Mouse (Mus musculus) hindbrain, embryonic 10.5 days (tissue): Measurements from ENCODE around the gene Dock9. TPM values are rescaled to one million over a fixed set of nuclear protein-coding genes. Genes with fewer than 3 reads are reported as not detected.

ENCODE experiments used
- DNase-seq: peaks from one replicate; pipeline ENCODE4 v3.0.0-alpha.2; 2017; ENCODE audit warnings: low spot score
- H3K27ac ChIP-seq: fragments of 300-500 bp; sonication (generic); 2 replicates; pipeline ENCODE4 v1.5.1; 2016; ENCODE audit warnings: mild to moderate bottlenecking, moderate library complexity
- H3K27me3 ChIP-seq: fragments of 300-500 bp; sonication (generic); 2 replicates; pipeline ENCODE4 v1.6.1; 2016; ENCODE audit warnings: mild to moderate bottlenecking; ENCODE audit not compliant: poor library complexity, insufficient read depth, severe bottlenecking
- H3K36me3 ChIP-seq: fragments of 300-500 bp; sonication (generic); 2 replicates; pipeline ENCODE4 v1.6.1; 2016; ENCODE audit warnings: mild to moderate bottlenecking, moderate library complexity
- H3K4me1 ChIP-seq: fragments of 300-500 bp; sonication (generic); replicated peaks from 2 replicates; pipeline ENCODE4 v1.6.1; 2016; ENCODE audit warnings: mild to moderate bottlenecking
- H3K4me3 ChIP-seq: fragments of 300-500 bp; sonication (generic); 2 replicates; pipeline ENCODE4 v1.5.1; 2016; ENCODE audit warnings: mild to moderate bottlenecking, moderate library complexity
- H3K9me3 ChIP-seq: fragments of 300-500 bp; sonication (generic); 2 replicates; pipeline ENCODE4 v1.6.1; 2016; ENCODE audit warnings: mild to moderate bottlenecking, moderate library complexity
- WGBS: fragments of 180-500 bp; shearing (Covaris S2); methylation state at CpG from one replicate; pipeline ENCODE4 v1.1.7; 2016; 5-methylcytosine and 5-hydroxymethylcytosine counted together
- polyA plus RNA-seq: library from polyadenylated mRNA; unstranded; fragments of >200 nt; fragmentation: Nextera tagmentation; extraction: Ambion mirVana; gene quantifications from 2 replicates; pipeline ENCODE4 v1.2.1, GENCODE M21; 2016

Dock9 gene
- polyA plus RNA-seq, 1 experiment from 2014 or later: 3.3 TPM

- Histone ChIP-seq H3K9me3 (0 out of 2 replicates have a peak, but pooled peaks cover under 1% of the 10 kb centered on the region), H3K36me3 (no peaks in the 10 kb centered on the region), H3K27ac (no peak overlapping the region), H3K4me1 (peaks cover 19% of the 10 kb centered on the region), H3K4me3 (no peak overlapping the region), H3K27me3 (no peaks in the 10 kb centered on the region)
- DNase-seq: no peak
- WGBS: 80% methylated on average over 10 of the region's 10 CpGs
Measured at GRCm38 (mm10) chr14:121678445-121678844, 119.2 kb downstream of the Dock9 start.

GRCm38 (mm10) chr14:121676596-121677330 lies 120.9 kb downstream of the Dock9 start:
- DNase-seq: no peak

DNA sequence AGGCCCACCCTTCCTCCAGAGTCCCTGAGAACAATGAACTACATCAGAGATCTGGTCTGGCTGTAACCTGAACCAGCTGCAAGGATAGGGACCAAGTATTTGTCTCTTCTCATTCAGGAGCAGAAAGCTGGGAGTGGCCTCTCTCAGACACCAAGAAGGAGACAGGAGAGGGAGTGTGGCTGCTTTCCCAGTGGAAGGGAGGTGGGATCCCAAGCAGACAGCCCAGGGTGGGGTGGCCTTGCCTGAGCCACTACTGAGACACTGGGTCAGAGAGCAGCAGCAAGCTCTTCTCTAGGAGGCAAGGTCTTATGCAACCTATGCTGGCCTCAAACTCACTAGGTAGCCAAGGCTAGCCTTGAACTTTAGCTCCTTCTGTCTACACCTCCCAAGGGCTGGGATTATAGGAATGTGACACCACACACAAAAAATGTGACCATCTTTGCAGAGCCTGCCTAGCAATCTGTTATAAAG lies 121.5 kb downstream of the Dock9 start:
- peaks cover 6% of the 10 kb centered on the region; the same call in 1 of the 2 replicates for H3K9me3 ChIP-seq
- H3K27me3 ChIP-seq: no peaks in the 10 kb centered on the region
- DNase-seq: no peak
- no peaks in the 10 kb centered on the region for H3K36me3 ChIP-seq
- H3K4me3 ChIP-seq: no peak overlapping the region
- H3K4me1 ChIP-seq: peaks cover 19% of the 10 kb centered on the region
- H3K27ac ChIP-seq: peak overlapping the region; percentile 66

More at GRCm38 (mm10) chr14:121676596-121677330, 120.9 kb downstream of the Dock9 start:
- peaks cover 6% of the 10 kb centered on the region; the same call in 1 of the 2 replicates for H3K9me3 ChIP-seq
- H3K4me3 ChIP-seq: no peak overlapping the region
- 88% methylated on average over 11 of the region's 11 CpGs for WGBS
- peak overlapping the region; percentile 66; the same call in 1 of the 2 replicates for H3K27ac ChIP-seq
- H3K36me3 ChIP-seq: no peaks in the 10 kb centered on the region
- H3K4me1 ChIP-seq: peaks cover 19% of the 10 kb centered on the region
- H3K27me3 ChIP-seq: no peaks in the 10 kb centered on the region

GRCm38 (mm10) chr14:121675579-121675978 lies 122.1 kb downstream of the Dock9 start:
- Histone ChIP-seq H3K36me3 (no peaks in the 10 kb centered on the region), H3K27me3 (no peaks in the 10 kb centered on the region), H3K9me3 (peaks cover 6% of the 10 kb centered on the region; the same call in 1 of the 2 replicates), H3K4me3 (no peak overlapping the region), H3K27ac (peak overlapping the region; percentile 66), H3K4me1 (peaks cover 19% of the 10 kb centered on the region)
- DNase-seq: peak; percentile 16
- 38% methylated on average over 6 of the region's 6 CpGs for WGBS

DNA sequence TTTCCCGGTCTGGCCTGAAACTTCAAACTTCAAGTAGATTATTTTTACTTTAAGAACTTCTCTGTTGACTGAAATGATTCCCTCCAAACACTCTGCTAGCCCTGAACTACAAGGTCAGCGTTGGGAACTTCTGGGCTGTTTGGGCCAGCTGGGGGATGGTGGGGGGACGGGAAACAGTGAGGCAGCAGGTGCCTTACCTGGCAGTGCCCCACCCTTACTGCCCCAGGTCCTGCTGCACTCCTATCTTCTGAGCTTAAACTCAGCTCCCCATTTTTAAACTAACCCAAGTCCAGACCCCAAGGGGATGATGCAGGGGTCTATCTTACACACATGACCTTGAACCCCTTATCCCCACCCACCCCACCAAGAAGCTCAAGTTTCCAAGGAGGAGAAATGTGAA lies 122.5 kb downstream of the Dock9 start:
- DNase-seq: no peak
- Histone ChIP-seq H3K4me1 (peaks cover 19% of the 10 kb centered on the region), H3K4me3 (no peak overlapping the region), H3K36me3 (no peaks in the 10 kb centered on the region), H3K27ac (peak overlapping the region; percentile 56), H3K27me3 (no peaks in the 10 kb centered on the region), H3K9me3 (peaks cover 6% of the 10 kb centered on the region; the same call in 1 of the 2 replicates)
- 66% methylated on average over 3 of the region's 3 CpGs for WGBS

DNA sequence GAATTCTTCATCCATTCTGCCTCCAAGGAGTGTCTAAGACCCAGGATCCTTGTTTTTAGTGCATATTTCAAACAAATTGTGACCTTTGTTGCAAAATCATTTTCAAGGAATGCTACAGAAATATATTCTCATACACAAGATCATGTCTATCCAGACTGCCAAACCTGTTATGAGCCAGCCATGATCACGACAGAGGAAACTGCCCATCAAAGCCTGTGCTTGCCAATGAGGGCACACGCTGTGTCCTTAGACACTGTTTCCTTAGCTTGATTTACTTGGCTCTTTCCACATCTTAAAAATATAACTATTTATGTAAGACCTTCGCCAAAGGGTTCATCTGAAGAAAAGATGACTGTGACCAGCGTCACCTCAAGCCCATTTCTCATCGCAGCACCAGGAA lies 127.6 kb downstream of the Dock9 start:
- Histone ChIP-seq H3K36me3 (0 out of 2 replicates have a peak, but pooled peaks cover 3% of the 10 kb centered on the region), H3K9me3 (peaks cover 10% of the 10 kb centered on the region), H3K4me1 (peaks cover under 1% of the 10 kb centered on the region), H3K27ac (no peak overlapping the region), H3K4me3 (no peak overlapping the region), H3K27me3 (no peaks in the 10 kb centered on the region)
- DNase-seq: no peak
- WGBS: 93% methylated on average over 5 of the region's 5 CpGs

- 0 out of 2 replicates have a peak, but pooled peaks cover 3% of the 10 kb centered on the region for H3K36me3 ChIP-seq
Measured at GRCm38 (mm10) chr14:121666641-121667274, 130.9 kb downstream of the Dock9 start.

DNA sequence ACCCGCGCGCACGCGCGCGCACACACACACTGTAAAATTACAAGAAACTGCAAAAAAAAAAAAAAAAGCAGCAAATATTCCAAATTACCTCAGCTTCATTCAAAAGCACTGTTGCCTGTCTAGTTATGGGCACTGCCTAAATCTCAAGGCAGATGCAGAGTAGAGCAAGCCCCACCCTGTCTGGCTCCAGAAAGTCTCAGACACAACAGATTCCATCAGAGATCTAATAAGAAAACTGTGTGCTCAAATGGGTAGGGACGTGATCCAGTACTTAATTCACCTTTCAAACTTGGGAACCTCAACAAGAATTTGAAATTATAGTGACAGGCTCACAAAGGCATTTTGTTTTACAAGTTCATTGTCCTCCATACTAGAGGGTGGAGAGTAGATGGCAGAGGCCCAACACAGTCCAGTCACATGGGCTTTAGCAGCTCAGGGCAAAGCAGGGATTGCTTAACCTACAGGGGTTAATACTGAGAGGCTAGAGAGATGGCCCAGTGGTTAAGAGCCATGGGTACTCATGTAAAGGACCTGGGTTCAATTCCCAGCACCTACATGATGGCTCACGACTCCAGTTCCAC lies 131.9 kb downstream of the Dock9 start:
- no peak overlapping the region for H3K4me3 ChIP-seq
- no peaks in the 10 kb centered on the region for H3K4me1 ChIP-seq
- H3K36me3 ChIP-seq: 0 out of 2 replicates have a peak, but pooled peaks cover 3% of the 10 kb centered on the region
- H3K27ac ChIP-seq: no peak overlapping the region
- peaks cover 4% of the 10 kb centered on the region; the same call in 1 of the 2 replicates for H3K9me3 ChIP-seq
- 96% methylated on average over 9 of the region's 9 CpGs for WGBS
- DNase-seq: no peak
- no peaks in the 10 kb centered on the region for H3K27me3 ChIP-seq

More at GRCm38 (mm10) chr14:121666641-121667274, 130.9 kb downstream of the Dock9 start:
- WGBS: 82% methylated on average over 3 of the region's 3 CpGs
- no peak for DNase-seq
- no peak overlapping the region for H3K27ac ChIP-seq
- no peaks in the 10 kb centered on the region for H3K27me3 ChIP-seq
- peaks cover 4% of the 10 kb centered on the region; the same call in 1 of the 2 replicates for H3K9me3 ChIP-seq
- H3K4me1 ChIP-seq: no peaks in the 10 kb centered on the region
- no peak overlapping the region for H3K4me3 ChIP-seq

GRCm38 (mm10) chr14:121663913-121664312 lies 133.7 kb downstream of the Dock9 start:
- H3K9me3 ChIP-seq: peaks cover 4% of the 10 kb centered on the region; the same call in 1 of the 2 replicates
- WGBS: 93% methylated on average over 1 of the region's 1 CpGs
- no peaks in the 10 kb centered on the region for H3K4me1 ChIP-seq
- H3K27ac ChIP-seq: no peak overlapping the region
- no peak for DNase-seq
- 0 out of 2 replicates have a peak, but pooled peaks cover 3% of the 10 kb centered on the region for H3K36me3 ChIP-seq
- H3K4me3 ChIP-seq: no peak overlapping the region
- H3K27me3 ChIP-seq: no peaks in the 10 kb centered on the region

GRCm38 (mm10) chr14:121660918-121661317 lies 136.7 kb downstream of the Dock9 start:
- 62% methylated on average over 8 of the region's 8 CpGs for WGBS
- 0 out of 2 replicates have a peak, but pooled peaks cover 2% of the 10 kb centered on the region for H3K36me3 ChIP-seq
- DNase-seq: no peak
- H3K27ac ChIP-seq: no peak overlapping the region
- no peaks in the 10 kb centered on the region for H3K4me1 ChIP-seq
- H3K9me3 ChIP-seq: peaks cover under 1% of the 10 kb centered on the region; the same call in 1 of the 2 replicates
- no peak overlapping the region for H3K4me3 ChIP-seq
- H3K27me3 ChIP-seq: no peaks in the 10 kb centered on the region

DNA sequence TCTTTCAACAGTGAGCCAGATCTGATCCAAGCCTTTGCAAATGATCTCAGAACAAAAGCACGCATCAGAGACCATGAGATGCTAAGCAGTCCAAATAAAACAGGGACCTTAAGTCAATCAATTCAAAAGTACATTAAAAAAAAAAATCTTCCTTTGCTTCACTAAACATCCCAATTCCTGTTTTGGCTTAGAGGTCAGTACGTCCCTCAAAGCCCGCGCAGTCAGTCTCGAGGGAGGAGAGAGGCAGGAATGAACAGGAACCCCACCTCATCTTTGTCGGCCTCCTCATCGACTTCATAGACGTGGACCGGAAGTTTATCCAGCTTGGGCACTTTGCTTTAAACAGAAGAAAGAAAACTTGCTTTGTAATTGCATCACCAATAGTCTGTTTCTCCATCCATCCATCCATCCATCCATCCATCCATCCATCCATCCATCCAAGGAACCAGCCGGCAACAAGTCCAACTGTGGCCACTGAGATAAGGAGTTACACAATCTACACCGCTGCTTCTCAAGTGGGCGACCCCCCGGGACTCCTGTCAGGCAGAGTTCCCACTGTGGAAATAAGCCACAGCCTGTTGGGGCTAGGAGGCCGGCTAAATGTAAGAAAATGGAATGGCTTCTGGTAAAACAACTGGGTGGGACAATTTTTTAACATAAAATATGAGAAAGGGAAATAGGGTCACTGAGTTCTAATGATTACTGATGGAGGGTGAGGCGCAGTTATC lies 137.3 kb downstream of the Dock9 start:
- DNase-seq: no peak
- Histone ChIP-seq H3K27me3 (no peaks in the 10 kb centered on the region), H3K9me3 (no peaks in the 10 kb centered on the region), H3K4me3 (no peak overlapping the region), H3K36me3 (0 out of 2 replicates have a peak, but pooled peaks cover 2% of the 10 kb centered on the region), H3K4me1 (no peaks in the 10 kb centered on the region), H3K27ac (no peak overlapping the region)
- WGBS: 83% methylated on average over 15 of the region's 15 CpGs
